Mouse (Mus musculus) thymus, postnatal 14 days (tissue): ENCODE results near the gene Zscan26.
A peak's percentile ranks its signal among the peaks of the same experiment; 100 is the strongest.
"Not testable (repeated sequence)": the region's sequence is repeated elsewhere in the genome, so short reads cannot be mapped to it uniquely, and the experiment has no call there.

Experiments
- DNase-seq: peaks from one replicate; pipeline ENCODE4 v3.0.0; 2021

Zscan26 gene

DNA sequence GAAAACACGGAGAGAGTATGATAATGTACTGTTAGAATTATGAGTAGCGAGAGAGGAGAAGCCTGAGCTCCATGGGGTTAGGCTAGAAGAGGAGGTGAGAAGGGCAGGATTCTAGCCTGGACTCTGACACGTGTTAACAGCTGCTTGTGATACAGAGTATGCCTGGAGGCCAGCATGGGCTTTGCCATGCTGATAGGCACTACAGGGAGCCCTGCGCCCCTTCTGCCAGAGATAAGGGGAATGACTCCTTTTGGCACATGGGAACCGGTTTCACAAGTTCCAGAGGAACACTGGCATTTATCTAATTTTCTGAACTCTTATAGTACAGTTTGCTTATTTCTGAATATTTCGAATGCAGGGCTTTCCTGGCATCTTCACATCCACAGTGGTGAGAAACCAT lies 34.7 kb downstream of the Zscan26 start:
- no peak for DNase-seq

DNA sequence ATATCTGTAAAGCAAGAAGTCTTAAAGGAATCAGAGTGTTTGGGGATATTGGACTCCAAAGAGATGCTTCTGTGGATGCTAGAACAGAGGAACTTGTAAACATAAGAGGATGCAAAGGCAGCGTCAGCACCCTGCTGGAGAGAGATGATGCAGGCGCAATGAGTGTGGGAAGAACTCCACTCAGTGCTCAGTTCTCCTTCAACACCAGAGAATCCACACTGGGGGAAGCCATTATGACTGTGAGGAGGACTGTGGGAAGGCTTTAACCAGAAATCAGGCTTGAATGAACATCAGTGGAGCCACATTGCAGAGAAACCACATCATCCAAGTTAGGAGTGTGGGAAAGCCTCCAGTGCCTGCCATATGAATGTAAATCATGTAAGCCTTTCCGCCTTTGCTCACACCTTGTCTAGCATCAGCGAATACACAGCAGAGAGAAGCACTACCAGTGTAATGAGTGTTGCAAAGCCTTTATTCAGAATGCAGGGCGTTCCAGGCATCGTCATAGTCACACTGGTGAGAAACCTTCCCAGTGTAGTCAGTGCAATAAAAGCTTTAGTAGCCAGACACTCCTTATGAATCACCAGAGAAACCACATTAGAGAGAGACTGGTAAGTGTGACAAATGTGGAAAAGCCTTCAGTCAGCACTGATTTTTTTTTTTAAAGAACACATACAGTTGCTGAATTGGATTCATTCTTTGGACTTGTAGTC lies 36.1 kb downstream of the Zscan26 start:
- DNase-seq, result no peak

DNA sequence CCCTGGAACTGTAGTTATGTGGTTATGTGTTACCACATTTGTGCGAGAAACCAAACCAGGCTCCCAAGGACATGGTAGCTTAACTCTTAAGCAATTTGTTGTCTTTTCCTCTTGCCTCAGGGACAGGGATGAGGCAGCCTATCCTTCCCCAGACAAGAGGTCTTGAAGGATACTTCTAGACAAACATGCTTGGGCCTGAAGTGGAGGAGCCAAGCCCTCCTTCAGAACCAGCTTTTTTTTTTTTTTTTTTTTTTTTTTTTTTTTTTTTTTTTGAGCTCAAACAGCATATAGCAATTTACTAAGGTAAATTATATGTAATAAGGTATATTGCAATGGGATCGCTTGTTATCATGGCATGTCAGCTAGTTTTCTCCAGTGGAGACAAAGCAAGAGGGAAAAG lies 37.8 kb downstream of the Zscan26 start:
- no peak for DNase-seq

DNA sequence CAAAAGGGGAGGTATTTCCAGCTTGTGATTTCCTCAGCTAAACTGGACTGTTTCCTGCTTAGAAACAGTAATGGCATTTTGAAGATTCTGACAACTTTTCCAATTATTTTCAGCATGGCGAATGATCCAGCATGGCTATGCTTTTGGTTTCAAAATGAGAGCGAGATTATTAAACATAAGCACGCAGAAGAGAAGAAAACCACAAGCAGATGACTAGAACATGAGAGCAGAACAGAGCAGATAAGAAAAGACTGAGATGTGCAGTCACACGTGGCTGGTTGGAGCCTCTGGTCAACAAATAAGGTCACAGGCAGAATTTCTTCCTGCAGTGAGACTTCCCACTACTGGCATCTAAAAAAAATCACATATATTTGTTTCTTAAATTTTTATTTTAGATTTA lies 38.3 kb downstream of the Zscan26 start:
- DNase-seq, result no peak

DNA sequence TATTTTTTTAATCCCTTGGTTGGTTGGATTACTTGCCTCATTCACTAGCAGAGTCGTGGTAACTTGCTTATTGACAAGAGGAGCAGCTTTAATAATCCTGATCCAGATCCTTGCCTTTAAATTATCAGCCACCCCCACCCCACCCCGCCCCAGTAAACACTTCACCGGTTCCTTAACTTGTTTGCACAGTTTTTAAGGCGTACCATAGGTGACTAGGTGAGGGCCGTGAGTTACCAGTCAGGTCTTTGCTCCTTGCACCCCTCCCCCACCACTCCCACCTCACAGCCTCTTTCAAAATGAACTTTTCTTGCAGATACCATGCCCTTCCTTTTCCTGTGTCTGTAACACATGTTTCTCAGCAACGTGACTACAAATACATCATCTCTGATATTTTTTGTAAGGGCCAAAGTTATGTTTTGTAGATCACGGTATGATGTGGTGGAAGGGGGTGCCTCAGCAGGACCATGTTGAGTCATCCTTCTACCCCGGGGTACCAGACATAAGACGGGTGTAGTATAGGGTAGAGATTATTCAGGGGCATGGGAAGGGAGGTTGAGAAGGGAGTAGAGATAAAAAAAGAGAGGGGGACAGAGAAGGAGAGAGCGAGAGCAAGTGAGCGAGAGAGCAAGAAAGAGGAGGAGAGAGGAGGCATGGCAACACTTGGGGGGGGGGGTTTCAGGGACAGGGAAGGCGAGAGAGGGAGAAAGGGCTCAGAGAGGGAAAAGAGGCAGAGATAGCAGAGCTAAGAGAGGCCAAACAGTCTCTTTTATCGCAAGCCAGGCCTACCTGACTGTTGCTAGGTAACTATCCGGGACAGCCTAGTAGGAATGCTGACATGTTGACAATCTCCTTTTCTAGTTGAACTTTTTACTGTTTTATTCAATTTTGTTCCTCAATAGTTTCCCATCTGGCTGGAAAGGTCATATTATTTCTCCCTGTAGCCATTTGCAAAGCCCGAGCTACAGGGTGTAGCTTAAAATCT lies 39.0 kb downstream of the Zscan26 start:
- no peak for DNase-seq

DNA sequence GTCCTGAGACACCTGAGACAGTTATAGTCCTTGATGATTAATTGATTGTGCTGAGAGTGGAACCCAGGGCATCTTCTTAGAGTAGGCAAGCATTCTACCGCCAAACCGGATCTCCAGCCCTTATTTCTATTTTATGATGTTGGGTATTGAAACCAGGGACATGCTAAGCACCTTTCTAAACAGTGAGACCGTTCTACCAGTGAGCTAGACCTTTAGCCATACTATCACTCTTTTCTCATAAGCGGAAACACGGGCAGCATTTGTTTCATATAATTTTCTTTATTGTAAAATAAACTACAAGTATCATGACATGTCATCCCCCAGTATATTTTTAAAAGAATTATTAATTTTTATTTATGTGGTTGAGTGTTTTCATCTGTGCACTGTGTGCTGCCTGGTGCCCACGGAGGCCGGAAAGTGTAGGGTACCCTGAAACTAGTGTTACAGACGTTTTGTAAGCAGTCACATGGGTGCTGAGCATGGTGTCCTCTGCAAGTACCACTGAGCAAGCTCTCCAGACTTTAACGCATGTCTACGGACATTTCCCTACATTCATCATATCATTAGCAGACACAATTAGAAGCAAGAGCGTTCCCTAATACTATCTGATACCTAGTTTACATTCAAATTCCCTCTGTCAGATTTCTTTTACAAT lies 44.6 kb downstream of the Zscan26 start:
- no peak for DNase-seq

DNA sequence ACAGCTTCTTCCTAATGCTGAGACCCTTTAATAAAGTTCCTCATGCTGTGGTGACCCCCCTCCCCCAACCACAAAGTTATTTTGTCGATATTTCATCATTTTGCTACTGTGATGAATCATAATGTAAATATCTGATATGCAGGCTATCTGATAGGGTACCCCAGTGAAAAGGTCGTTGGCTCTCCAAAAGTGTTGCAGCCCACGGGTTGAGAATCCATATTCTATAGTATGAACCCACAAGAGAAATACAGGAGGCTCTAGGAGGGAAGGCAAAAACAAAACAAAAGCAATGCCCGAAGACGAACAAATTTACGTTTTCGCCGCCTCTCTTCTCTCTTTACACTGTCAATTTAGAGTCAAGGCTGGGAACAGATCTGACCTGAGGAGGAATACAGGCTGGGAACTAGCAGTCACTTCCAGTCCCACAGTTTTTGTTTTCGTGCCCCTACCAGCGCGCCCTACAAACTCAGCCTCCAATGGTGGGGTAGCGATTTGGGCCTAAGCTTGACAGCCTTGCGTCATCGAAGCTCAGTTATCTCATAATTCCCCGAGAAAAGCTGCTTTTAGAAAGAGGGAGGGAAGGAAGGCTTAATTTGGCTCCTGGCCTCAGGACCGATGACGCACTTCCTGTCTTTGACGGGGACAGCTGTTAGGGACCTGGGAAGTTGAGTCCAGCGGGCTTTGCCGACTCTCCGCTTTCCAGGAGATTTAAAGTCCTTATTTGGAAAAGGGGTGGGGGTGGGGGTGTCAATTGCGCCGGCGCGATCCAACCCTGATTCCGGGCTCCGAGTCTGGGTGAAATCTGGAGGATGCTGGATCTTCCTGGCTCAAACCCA lies 45.3 kb downstream of the Zscan26 start:
- DNase-seq, result peak; percentile 36

DNA sequence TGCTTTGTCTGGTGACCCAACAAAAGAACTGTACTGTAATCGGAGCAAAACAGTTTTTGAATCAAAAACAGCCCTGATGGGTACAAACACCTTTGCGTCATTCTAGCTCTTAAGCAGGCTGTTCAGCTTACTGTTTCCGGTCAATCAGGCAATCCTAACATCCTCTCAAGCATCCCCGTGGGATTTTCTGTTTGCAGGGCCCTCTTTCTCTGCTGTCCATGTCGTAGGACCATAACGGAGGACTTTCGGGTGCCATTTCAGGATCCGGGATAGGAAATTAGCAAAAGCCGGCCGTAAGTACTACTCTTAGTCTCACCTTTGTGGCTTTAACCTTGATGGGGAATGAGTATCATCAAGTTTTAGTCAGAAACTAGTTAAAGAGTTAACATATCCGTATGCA lies 46.2 kb downstream of the Zscan26 start:
- DNase-seq, result no peak

DNA sequence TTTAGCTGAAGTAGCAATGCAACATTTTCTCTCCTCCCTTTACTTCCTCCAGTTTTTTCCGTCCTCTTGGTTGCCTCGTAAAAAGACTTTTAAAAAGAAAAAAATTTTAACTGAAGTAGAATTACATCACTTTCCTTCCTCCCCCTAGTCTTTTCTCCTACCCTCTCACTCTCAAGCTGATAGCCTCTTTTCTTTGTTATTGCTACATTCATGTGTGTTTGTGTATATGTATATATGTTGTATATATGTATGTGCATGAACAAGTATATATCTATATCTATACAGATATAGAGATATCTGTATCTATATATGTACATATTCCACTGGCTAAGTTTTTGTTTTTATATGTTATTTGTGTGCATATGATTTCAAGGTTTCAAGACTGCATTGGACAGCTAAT lies 50.7 kb downstream of the Zscan26 start:
- DNase-seq, result no peak

DNA sequence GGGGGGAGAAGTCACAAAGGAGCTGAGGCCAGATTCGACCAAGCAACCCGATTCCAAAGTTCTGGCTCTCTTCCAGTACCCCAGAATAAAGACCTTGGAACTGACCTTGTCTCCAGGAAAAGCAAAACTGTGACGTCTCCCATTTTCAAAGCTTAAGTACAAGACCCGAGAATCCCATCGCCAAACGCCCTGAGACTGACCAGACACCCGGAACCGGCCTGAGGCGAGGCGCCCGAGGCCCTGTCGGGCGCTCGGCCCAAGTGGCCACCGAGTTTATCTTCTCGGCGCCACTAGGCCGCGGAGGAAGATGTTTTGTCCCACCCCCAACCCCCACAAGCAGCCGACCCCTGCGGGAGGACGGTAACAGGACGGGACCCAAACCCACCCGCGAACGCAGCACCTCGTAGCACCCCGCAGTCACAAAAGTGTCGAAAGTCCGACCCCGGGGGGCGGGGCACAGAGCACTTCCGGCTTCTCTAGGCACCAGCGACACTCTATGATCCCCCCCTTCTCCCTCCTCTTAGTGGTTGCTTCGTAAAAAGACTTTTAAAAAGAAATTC lies 51.2 kb downstream of the Zscan26 start, which contains the start of gene Zkscan3:
Gene Zkscan3 (minus strand): TSS at position 469 of the 560 bp plus-strand sequence.
- peak; percentile 89 for DNase-seq

DNA sequence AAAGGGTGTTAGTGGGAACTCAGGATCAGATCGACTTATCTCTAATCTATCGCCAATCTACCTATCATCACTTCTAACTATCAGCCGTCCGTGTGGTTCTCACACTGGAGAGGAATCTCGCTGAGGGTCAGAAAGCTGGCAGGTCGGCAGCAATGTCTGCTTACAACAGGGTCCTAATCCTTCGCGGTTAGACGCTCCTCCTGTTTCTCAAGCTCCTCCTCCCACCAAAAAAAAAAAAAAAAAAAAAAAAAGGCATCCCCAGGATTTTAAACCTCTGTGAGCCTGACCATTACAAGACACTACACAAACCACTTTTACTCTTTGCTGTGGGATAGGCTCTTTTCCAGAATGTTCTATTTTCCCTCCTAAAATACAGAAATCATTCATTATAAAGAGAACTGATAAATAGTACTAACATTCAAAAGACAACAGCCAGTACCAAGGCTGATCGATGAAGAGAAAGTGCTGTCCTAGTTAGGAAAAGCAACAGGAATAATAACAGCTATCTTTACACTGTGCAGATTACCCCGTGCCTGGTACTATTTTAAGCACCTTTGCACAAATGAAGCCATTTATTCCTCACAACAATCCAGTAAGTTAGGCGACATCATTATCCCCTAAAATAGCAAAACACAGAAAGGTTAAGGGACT lies 51.8 kb downstream of the Zscan26 start:
- DNase-seq, result no peak

DNA sequence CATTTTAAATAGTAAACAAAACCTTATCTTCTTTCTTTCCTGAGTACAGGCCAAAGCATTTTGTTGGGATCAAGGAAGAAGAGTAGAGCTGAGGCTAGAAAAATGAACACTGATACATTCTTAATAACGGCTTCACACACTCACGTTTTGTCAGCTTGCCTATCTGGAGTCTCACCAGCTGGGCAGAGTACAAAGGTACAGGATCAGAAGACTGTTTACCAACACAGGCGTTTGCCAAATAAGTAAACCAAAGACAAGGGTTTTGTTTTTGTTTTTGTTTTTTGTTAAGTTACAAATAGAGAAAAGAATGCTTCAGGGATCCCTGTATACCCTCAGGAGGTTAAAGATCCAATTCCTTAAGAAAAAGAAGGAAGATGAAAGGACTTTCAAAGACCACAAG lies 52.4 kb downstream of the Zscan26 start:
- DNase-seq, result no peak

DNA sequence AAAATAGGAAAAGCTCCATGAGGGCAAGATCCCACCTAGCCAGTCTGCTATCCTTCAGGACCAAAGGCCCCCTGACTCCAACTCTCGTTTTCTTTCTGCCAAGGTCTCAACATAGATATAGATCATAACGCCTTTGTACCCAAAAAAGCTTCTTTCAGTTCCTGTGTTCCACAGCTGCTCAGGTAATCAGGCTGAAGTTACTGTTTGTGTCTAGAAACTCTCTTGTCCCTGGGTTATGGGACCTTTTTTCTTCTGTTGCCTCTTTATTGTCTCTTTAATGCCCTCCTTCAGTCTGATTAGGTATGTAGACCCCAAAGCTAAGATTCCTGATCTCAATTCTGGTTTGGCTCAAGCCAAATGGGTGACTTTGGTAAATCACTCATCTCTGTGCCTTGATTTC lies 56.0 kb downstream of the Zscan26 start:
- no peak for DNase-seq

DNA sequence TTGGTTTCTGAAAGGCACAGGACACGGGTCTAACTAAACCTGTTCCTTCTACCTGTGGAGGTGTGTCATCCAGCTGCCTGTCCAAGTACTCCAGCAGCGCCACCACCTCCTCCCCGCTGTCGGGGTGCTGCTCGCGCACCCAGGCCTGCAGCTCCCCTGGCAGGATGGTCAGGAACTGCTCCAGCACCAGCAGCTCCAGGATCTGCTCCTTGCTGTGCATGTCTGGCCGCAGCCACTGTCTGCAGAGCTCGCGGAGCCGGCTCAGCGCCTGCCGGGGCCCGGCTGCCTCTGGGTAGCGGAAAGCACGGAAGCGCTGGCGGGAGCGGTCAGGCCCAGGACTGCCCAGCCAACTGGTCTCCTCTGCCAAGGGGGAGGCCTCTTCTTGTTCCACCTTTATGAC lies 57.5 kb downstream of the Zscan26 start:
- DNase-seq, result not testable (repeated sequence)

DNA sequence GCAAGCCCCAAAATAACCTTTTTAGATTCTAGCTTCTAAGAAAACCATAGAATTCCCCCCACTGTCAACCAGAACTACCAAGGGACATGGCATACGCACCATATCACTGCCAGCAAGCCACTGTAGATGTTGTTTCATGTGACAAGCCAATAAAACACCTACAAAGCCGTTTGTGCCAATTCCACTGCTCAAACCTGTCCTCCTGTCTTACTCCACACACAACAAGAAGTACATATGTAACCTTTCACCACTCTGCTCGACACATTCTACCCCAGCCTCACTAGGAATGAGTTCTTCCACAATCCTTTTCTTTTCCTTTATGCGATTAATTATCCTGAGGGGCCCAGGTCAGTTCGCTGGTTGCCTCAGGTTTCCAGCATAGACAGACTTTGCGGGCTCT lies 57.9 kb downstream of the Zscan26 start:
- DNase-seq, result no peak

DNA sequence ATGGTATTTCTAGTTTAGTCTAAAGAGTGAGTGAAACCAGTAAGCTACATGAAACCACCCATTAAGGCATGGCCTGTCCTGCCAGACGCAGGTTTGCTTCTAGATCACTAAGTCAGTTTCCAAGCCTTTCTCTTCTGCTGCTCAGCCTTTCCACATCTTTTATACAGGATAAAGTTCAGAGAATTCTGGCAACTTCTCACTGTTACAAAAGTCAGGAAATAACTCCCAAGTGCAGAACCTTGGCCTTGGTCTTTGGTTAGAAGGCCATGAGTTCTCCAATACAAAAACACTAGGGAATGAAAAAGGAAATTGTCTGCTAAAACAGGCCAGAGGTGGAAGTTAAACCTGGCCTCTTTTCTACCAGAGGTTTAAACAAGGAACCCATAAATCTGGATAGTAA lies 58.3 kb downstream of the Zscan26 start:
- DNase-seq, result no peak
